In the genomic region with DNA sequence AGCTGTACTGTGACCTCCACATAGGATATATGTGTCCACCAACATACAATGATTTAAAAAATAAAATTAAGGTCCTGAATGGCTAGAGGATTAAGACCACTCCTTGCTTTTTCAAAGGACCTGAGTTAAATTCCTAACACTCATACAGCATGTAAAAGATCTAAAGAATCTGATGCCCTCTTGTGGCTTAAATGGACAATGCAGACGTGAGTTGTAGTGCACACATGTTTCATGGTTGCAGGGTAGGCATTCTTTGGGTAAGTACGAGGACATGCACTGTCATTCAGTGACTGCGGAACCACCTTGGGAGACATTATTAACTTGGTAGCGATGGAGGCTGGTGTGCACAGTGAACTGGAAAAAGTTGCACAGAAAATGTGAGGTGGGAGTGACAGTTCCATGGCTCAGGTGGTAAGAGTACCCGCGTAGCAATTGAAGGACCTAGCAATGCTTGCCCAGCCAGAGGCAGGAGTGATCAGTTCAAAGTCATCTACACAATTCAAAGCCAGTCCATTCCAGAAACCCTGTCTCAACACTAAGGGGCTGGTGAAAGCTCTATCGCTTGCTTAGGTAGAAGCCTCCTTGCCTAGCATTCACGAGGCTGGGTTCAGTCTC, we compare ENCODE assay signal across 8 mouse cellular contexts. TPM values are rescaled to one million over a fixed set of nuclear protein-coding genes. Genes with fewer than 3 reads are reported as not detected.
A peak's percentile ranks its signal among the peaks of the same experiment; 100 is the strongest.
DNase-seq lines count a peak whose midpoint lies in the region; ATAC-seq and TF ChIP-seq lines count a peak whose summit lies in the region.

No protein-coding gene starts in this region.

- no peak overlapping the region for H3K27ac ChIP-seq in hindbrain, embryonic 11.5 days (ENCODE audit: low read depth, low read length)
- no peak overlapping the region for H3K27ac ChIP-seq in hindbrain, embryonic 10.5 days
- H3K27ac ChIP-seq in forebrain, postnatal 0 days (ENCODE audit: low read depth, low read length) = no peak overlapping the region
- H3K27ac ChIP-seq in liver, embryonic 11.5 days (ENCODE audit: low read depth, low read length) = no peak overlapping the region

- H3K4me3 ChIP-seq in hindbrain, embryonic 11.5 days (ENCODE audit: low read depth, low read length) = no peak overlapping the region
- no peak overlapping the region for H3K4me3 ChIP-seq in hindbrain, embryonic 10.5 days
- no peak overlapping the region for H3K4me3 ChIP-seq in forebrain, postnatal 0 days (ENCODE audit: low read depth, low read length)
- H3K4me3 ChIP-seq in liver, embryonic 11.5 days (ENCODE audit: low read depth, low read length) = no peak overlapping the region

- peak; percentile 67 for DNase-seq in hindbrain, embryonic 11.5 days (ENCODE audit: low spot score)
- DNase-seq in hindbrain, embryonic 10.5 days (ENCODE audit: low spot score) = no peak
- no peak for DNase-seq in Patski (ENCODE audit: low read depth, low spot score)
- DNase-seq in forebrain, postnatal 0 days = peak; percentile 67
- no peak for DNase-seq in liver, embryonic 11.5 days (ENCODE audit: low spot score)
- peak; percentile 77 for DNase-seq in retina, embryonic 14.5 days (ENCODE audit: low spot score)
- DNase-seq in urinary bladder, adult 2 months (ENCODE audit: low spot score) = no peak

- in situ Hi-C loops in Patski (cut with MboI; ENCODE audit: low pct_unique_long_range_greater_than_20kb) = loop anchor here (5.0 kb wide), 2 partner anchors 51 to 246 kb away; partner anchors contain the start of gene Zkscan1

- TF ChIP-seq CTCF in Patski (IDR thresholded peaks at IDR 0.05) = peak; percentile 78
- TF ChIP-seq CTCF in forebrain, postnatal 0 days (IDR thresholded peaks at IDR 0.05; ENCODE audit: low read depth) = peak; percentile 78

- POLR2A ChIA-PET in Patski (lab: Charles Lee) = interaction anchor here (0.8 to 1.6 kb wide), 2 partner anchors 28 to 228 kb away, joined by 3 to 4 read pairs; no protein-coding TSS in a partner anchor

- no peaks in the 10 kb centered on the region for H3K4me1 ChIP-seq in hindbrain, embryonic 11.5 days (replicated peaks; ENCODE audit: control insufficient read depth, insufficient read depth, low read length)
- no peaks in the 10 kb centered on the region for H3K4me1 ChIP-seq in hindbrain, embryonic 10.5 days (replicated peaks)
- H3K4me1 ChIP-seq in forebrain, postnatal 0 days (ENCODE audit: insufficient read depth) = no peaks in the 10 kb centered on the region
- H3K4me1 ChIP-seq in liver, embryonic 11.5 days (replicated peaks; ENCODE audit: control insufficient read depth, insufficient read depth, low read length) = peaks cover 11% of the 10 kb centered on the region

- ATAC-seq in hindbrain, embryonic 11.5 days (ENCODE audit: low FRiP score) = peak; percentile 45; the same call in 1 of the 2 replicates
- peak; percentile 87 for ATAC-seq in CD4-positive, CD25-positive, alpha-beta regulatory T cell, adult 4 months
- ATAC-seq in Patski = peak; percentile 78
- peak; percentile 58 for ATAC-seq in forebrain, postnatal 0 days
- ATAC-seq in liver, embryonic 11.5 days (replicated peaks; ENCODE audit: low FRiP score) = peak; percentile 72

- CTCF ChIA-PET in Patski (lab: Charles Lee) = interaction anchor here (0.9 to 3.0 kb wide), 6 partner anchors 10 to 252 kb away, joined by 3 to 11 read pairs (median 4); no protein-coding TSS in a partner anchor

- 62% methylated on average over 8 of the region's 8 CpGs for WGBS in hindbrain, embryonic 11.5 days
- WGBS in hindbrain, embryonic 10.5 days = 61% methylated on average over 8 of the region's 8 CpGs
- 66% methylated on average over 8 of the region's 8 CpGs for WGBS in forebrain, postnatal 0 days
- WGBS in liver, embryonic 11.5 days = 59% methylated on average over 8 of the region's 8 CpGs

- H3K9me3 ChIP-seq in hindbrain, embryonic 11.5 days (ENCODE audit: control insufficient read depth, low read length) = no peaks in the 10 kb centered on the region
- H3K9me3 ChIP-seq in hindbrain, embryonic 10.5 days = no peaks in the 10 kb centered on the region
- no peaks in the 10 kb centered on the region for H3K9me3 ChIP-seq in forebrain, postnatal 0 days (ENCODE audit: low read length)
- H3K9me3 ChIP-seq in liver, embryonic 11.5 days (ENCODE audit: control insufficient read depth, low read length) = no peaks in the 10 kb centered on the region

- 0 out of 2 replicates have a peak, but pooled peaks cover 2% of the 10 kb centered on the region for H3K36me3 ChIP-seq in hindbrain, embryonic 11.5 days (ENCODE audit: control insufficient read depth, insufficient read depth, low read length)
- H3K36me3 ChIP-seq in hindbrain, embryonic 10.5 days = peaks cover 49% of the 10 kb centered on the region
- peaks cover 34% of the 10 kb centered on the region for H3K36me3 ChIP-seq in forebrain, postnatal 0 days (ENCODE audit: insufficient read depth)
- H3K36me3 ChIP-seq in liver, embryonic 11.5 days (ENCODE audit: control insufficient read depth, insufficient read depth, low read length) = peaks cover 18% of the 10 kb centered on the region; the same call in 1 of the 2 replicates

- no peak overlapping the region for H3K9ac ChIP-seq in hindbrain, embryonic 11.5 days (ENCODE audit: low read depth, low read length)
- H3K9ac ChIP-seq in forebrain, postnatal 0 days = no peak overlapping the region
- H3K9ac ChIP-seq in liver, embryonic 11.5 days (ENCODE audit: low read depth, low read length) = no peak overlapping the region

- no peaks in the 10 kb centered on the region for H3K27me3 ChIP-seq in hindbrain, embryonic 11.5 days (ENCODE audit: control insufficient read depth, insufficient read depth, low read length)
- H3K27me3 ChIP-seq in hindbrain, embryonic 10.5 days (ENCODE audit: insufficient read depth, poor library complexity, severe bottlenecking) = no peaks in the 10 kb centered on the region
- H3K27me3 ChIP-seq in Patski = no peaks in the 10 kb centered on the region
- H3K27me3 ChIP-seq in forebrain, postnatal 0 days (ENCODE audit: insufficient read depth, low read length) = no peaks in the 10 kb centered on the region
- H3K27me3 ChIP-seq in liver, embryonic 11.5 days (replicated peaks; ENCODE audit: control insufficient read depth, insufficient read depth, low read length) = no peaks in the 10 kb centered on the region

- H3K4me2 ChIP-seq in hindbrain, embryonic 11.5 days (replicated peaks; ENCODE audit: low read depth, low read length) = no peak overlapping the region
- H3K4me2 ChIP-seq in forebrain, postnatal 0 days (ENCODE audit: low read depth) = no peak overlapping the region
- H3K4me2 ChIP-seq in liver, embryonic 11.5 days = no peak overlapping the region

RNA-seq across cellular contexts. Expression of gene Zfp113, which starts 17.5 kb away (rescaled TPM):
- polyA plus RNA-seq in hindbrain, embryonic 11.5 days (2014; fragmentation: Nextera tagmentation; extraction: Ambion mirVana) = 28.9 and 33.4 TPM in 2 replicates
- polyA plus RNA-seq in hindbrain, embryonic 10.5 days (2016; fragmentation: Nextera tagmentation; extraction: Ambion mirVana) = 38.9 and 42.4 TPM in 2 replicates
- polyA plus RNA-seq in CD4-positive, CD25-positive, alpha-beta regulatory T cell, adult 4 months (2017; shearing (Covaris generic)) = 10 to 100 TPM; 10.6 to 20.3 TPM
- polyA plus RNA-seq in Patski (2021) = 11.5 TPM
- 13.6 and 13.8 TPM in 2 replicates for total RNA-seq in forebrain, postnatal 0 days (2014; rRNA removed)
- 6.0 and 10.7 TPM in 2 replicates for polyA plus RNA-seq in forebrain, postnatal 0 days (2015; fragmentation: Nextera tagmentation; extraction: Ambion mirVana)
- polyA plus RNA-seq in liver, embryonic 11.5 days (2014; fragmentation: Nextera tagmentation; extraction: Ambion mirVana) = 8.0 and 9.0 TPM in 2 replicates
- 5.2 and 6.0 TPM in 2 replicates for polyA plus RNA-seq in urinary bladder, adult 2 months (2012; rRNA removed)

RNA-seq across cellular contexts. Expression of gene Zscan21, which starts 21.3 kb away (rescaled TPM):
- 110 and 124 TPM in 2 replicates for polyA plus RNA-seq in hindbrain, embryonic 11.5 days (2014; fragmentation: Nextera tagmentation; extraction: Ambion mirVana)
- 105 and 109 TPM in 2 replicates for polyA plus RNA-seq in hindbrain, embryonic 10.5 days (2016; fragmentation: Nextera tagmentation; extraction: Ambion mirVana)
- 10 to 100 TPM; 22.8 TPM for polyA plus RNA-seq in CD4-positive, CD25-positive, alpha-beta regulatory T cell, adult 4 months (2017; shearing (Covaris generic))
- 60.4 TPM for polyA plus RNA-seq in Patski (2021)
- total RNA-seq in forebrain, postnatal 0 days (2014; rRNA removed) = 27.9 and 32.9 TPM in 2 replicates
- polyA plus RNA-seq in forebrain, postnatal 0 days (2015; fragmentation: Nextera tagmentation; extraction: Ambion mirVana) = 60.4 TPM in 2 replicates
- 33.9 TPM in 2 replicates for polyA plus RNA-seq in liver, embryonic 11.5 days (2014; fragmentation: Nextera tagmentation; extraction: Ambion mirVana)
- polyA plus RNA-seq in urinary bladder, adult 2 months (2012; rRNA removed) = 21.6 and 24.9 TPM in 2 replicates

RNA-seq across cellular contexts. Expression of gene Cops6, which starts 22.8 kb away (rescaled TPM):
- polyA plus RNA-seq in hindbrain, embryonic 11.5 days (2014; fragmentation: Nextera tagmentation; extraction: Ambion mirVana) = 261 and 292 TPM in 2 replicates
- 354 and 372 TPM in 2 replicates for polyA plus RNA-seq in hindbrain, embryonic 10.5 days (2016; fragmentation: Nextera tagmentation; extraction: Ambion mirVana)
- 100 to 1,000 TPM; 184 to 231 TPM for polyA plus RNA-seq in CD4-positive, CD25-positive, alpha-beta regulatory T cell, adult 4 months (2017; shearing (Covaris generic))
- polyA plus RNA-seq in Patski (2021) = 274 TPM
- total RNA-seq in forebrain, postnatal 0 days (2014; rRNA removed) = 47.0 and 51.7 TPM in 2 replicates
- 255 and 265 TPM in 2 replicates for polyA plus RNA-seq in forebrain, postnatal 0 days (2015; fragmentation: Nextera tagmentation; extraction: Ambion mirVana)
- 251 and 257 TPM in 2 replicates for polyA plus RNA-seq in liver, embryonic 11.5 days (2014; fragmentation: Nextera tagmentation; extraction: Ambion mirVana)
- polyA plus RNA-seq in urinary bladder, adult 2 months (2012; rRNA removed) = 104 and 109 TPM in 2 replicates

RNA-seq across cellular contexts. Expression of gene Ap4m1, which starts 33.8 kb away (rescaled TPM):
- polyA plus RNA-seq in hindbrain, embryonic 11.5 days (2014; fragmentation: Nextera tagmentation; extraction: Ambion mirVana) = 15.8 and 19.9 TPM in 2 replicates
- polyA plus RNA-seq in hindbrain, embryonic 10.5 days (2016; fragmentation: Nextera tagmentation; extraction: Ambion mirVana) = 26.2 and 29.7 TPM in 2 replicates
- 1 to 10 TPM; 5.3 to 6.1 TPM for polyA plus RNA-seq in CD4-positive, CD25-positive, alpha-beta regulatory T cell, adult 4 months (2017; shearing (Covaris generic))
- 39.7 TPM for polyA plus RNA-seq in Patski (2021)
- 56.8 and 57.0 TPM in 2 replicates for total RNA-seq in forebrain, postnatal 0 days (2014; rRNA removed)
- polyA plus RNA-seq in forebrain, postnatal 0 days (2015; fragmentation: Nextera tagmentation; extraction: Ambion mirVana) = 11.1 and 16.4 TPM in 2 replicates
- polyA plus RNA-seq in liver, embryonic 11.5 days (2014; fragmentation: Nextera tagmentation; extraction: Ambion mirVana) = 11.3 and 14.2 TPM in 2 replicates
- 29.6 and 31.1 TPM in 2 replicates for polyA plus RNA-seq in urinary bladder, adult 2 months (2012; rRNA removed)

RNA-seq across cellular contexts. Expression of gene Mcm7, which starts 34.2 kb away (rescaled TPM):
- polyA plus RNA-seq in hindbrain, embryonic 11.5 days (2014; fragmentation: Nextera tagmentation; extraction: Ambion mirVana) = 220 and 253 TPM in 2 replicates
- polyA plus RNA-seq in hindbrain, embryonic 10.5 days (2016; fragmentation: Nextera tagmentation; extraction: Ambion mirVana) = 324 and 361 TPM in 2 replicates
- polyA plus RNA-seq in CD4-positive, CD25-positive, alpha-beta regulatory T cell, adult 4 months (2017; shearing (Covaris generic)) = 10 to 100 TPM; 47.6 to 74.5 TPM
- 104 TPM for polyA plus RNA-seq in Patski (2021)
- total RNA-seq in forebrain, postnatal 0 days (2014; rRNA removed) = 57.9 and 62.4 TPM in 2 replicates
- polyA plus RNA-seq in forebrain, postnatal 0 days (2015; fragmentation: Nextera tagmentation; extraction: Ambion mirVana) = 64.9 and 69.9 TPM in 2 replicates
- 308 and 341 TPM in 2 replicates for polyA plus RNA-seq in liver, embryonic 11.5 days (2014; fragmentation: Nextera tagmentation; extraction: Ambion mirVana)
- 26.9 and 29.7 TPM in 2 replicates for polyA plus RNA-seq in urinary bladder, adult 2 months (2012; rRNA removed)

Comparison
In these comparisons a context has a peak if more than half of its experiments do, and no peak if none do; other contexts are left out.
1. DNase-seq: peak in hindbrain, embryonic 11.5 days (single experiment), forebrain, postnatal 0 days (single experiment) and retina, embryonic 14.5 days (single experiment); none in hindbrain, embryonic 10.5 days (single experiment), Patski (single experiment), liver, embryonic 11.5 days (single experiment) and urinary bladder, adult 2 months (single experiment).
2. Peak in every context shown above with its lines, with median percentiles within 50 percentile points of each other: ATAC-seq.